19 mouse cellular contexts compared by ENCODE assay signal in genomic region chr8:49313483-49314278, GRCm38 (mm10).
A peak's percentile ranks its signal among the peaks of the same experiment; 100 is the strongest.
DNase-seq lines count a peak whose midpoint lies in the region; ATAC-seq and TF ChIP-seq lines count a peak whose summit lies in the region.
"Had no signal": no experiment of that assay in that cellular context is flagged by ENCODE, and none has a peak within 500 bp of the region (broad histone marks: within the 10 kb centered on the region; RNA-seq: fewer than 3 reads in every experiment).

No protein-coding gene starts in this region.

- TF ChIP-seq EP300 in lung, postnatal 0 days (IDR thresholded peaks at IDR 0.05), result no peak

- no peak overlapping the region for H3K9ac ChIP-seq in embryonic facial prominence, embryonic 11.5 days (replicated peaks; ENCODE audit: low read length)
- no peak overlapping the region for H3K9ac ChIP-seq in lung, postnatal 0 days (replicated peaks; ENCODE audit: low read depth)
- H3K9ac ChIP-seq in embryonic facial prominence, embryonic 14.5 days (ENCODE audit: low read depth, low read length), result no peak overlapping the region
- H3K9ac ChIP-seq in limb, embryonic 14.5 days (ENCODE audit: low read depth, low read length, severe bottlenecking), result no peak overlapping the region
- H3K9ac ChIP-seq: forebrain, embryonic 15.5 days; hindbrain, embryonic 12.5 days; neural tube, embryonic 12.5 days had no signal

- peak; percentile 13 for DNase-seq in embryonic facial prominence, embryonic 11.5 days (ENCODE audit: low spot score)
- DNase-seq in embryonic facial prominence, embryonic 10.5 days (ENCODE audit: low spot score), result no peak
- DNase-seq in lung, postnatal 0 days (ENCODE audit: low spot score), result peak; percentile 11
- no peak for DNase-seq in lung, postnatal 4 days
- DNase-seq in embryonic facial prominence, embryonic 14.5 days (ENCODE audit: low spot score), result peak; percentile 66
- peak; percentile 78 for DNase-seq in limb, embryonic 14.5 days (ENCODE audit: low spot score)
- DNase-seq in cerebellum, adult 9-11 months, result no peak
- DNase-seq: cerebellum, adult 9-10 months; kidney, adult 18-20 months; kidney, postnatal 10 days; lung, adult 2 months; thymus, postnatal 36 days had no signal

- H3K4me2 ChIP-seq in embryonic facial prominence, embryonic 11.5 days (ENCODE audit: low read depth, low read length), result no peak overlapping the region
- no peak overlapping the region for H3K4me2 ChIP-seq in lung, postnatal 0 days (replicated peaks; ENCODE audit: low read depth, low read length)
- H3K4me2 ChIP-seq in embryonic facial prominence, embryonic 14.5 days (ENCODE audit: low read depth, low read length), result no peak overlapping the region
- peak overlapping the region; percentile 40 for H3K4me2 ChIP-seq in limb, embryonic 14.5 days (replicated peaks; ENCODE audit: low read depth, low read length, severe bottlenecking)
- H3K4me2 ChIP-seq: forebrain, embryonic 15.5 days; heart, embryonic 11.5 days; hindbrain, embryonic 12.5 days; liver, embryonic 11.5 days; midbrain, embryonic 11.5 days; neural tube, embryonic 12.5 days had no signal

- no peak for TF ChIP-seq POLR2A in limb, embryonic 14.5 days (IDR thresholded peaks at IDR 0.05; ENCODE audit: borderline replicate concordance, extremely low read depth, insufficient read depth, insufficient read length)

- H3K36me3 ChIP-seq in embryonic facial prominence, embryonic 11.5 days (replicated peaks; ENCODE audit: control insufficient read depth, insufficient read depth, low read depth, low read length), result no peaks in the 10 kb centered on the region
- H3K36me3 ChIP-seq in embryonic facial prominence, embryonic 10.5 days (replicated peaks), result no peaks in the 10 kb centered on the region
- H3K36me3 ChIP-seq in lung, postnatal 0 days (ENCODE audit: insufficient read depth, low read length), result no peaks in the 10 kb centered on the region
- H3K36me3 ChIP-seq in embryonic facial prominence, embryonic 14.5 days (ENCODE audit: control insufficient read depth, insufficient read depth, low read length), result no peaks in the 10 kb centered on the region
- no peaks in the 10 kb centered on the region for H3K36me3 ChIP-seq in limb, embryonic 14.5 days (ENCODE audit: control insufficient read depth, insufficient read depth, low read length)
- H3K36me3 ChIP-seq: forebrain, embryonic 15.5 days; hindbrain, embryonic 12.5 days; neural tube, embryonic 12.5 days had no signal

- no peaks in the 10 kb centered on the region for H3K9me3 ChIP-seq in embryonic facial prominence, embryonic 11.5 days (replicated peaks; ENCODE audit: control insufficient read depth, low read length)
- H3K9me3 ChIP-seq in embryonic facial prominence, embryonic 10.5 days, result no peaks in the 10 kb centered on the region
- H3K9me3 ChIP-seq in lung, postnatal 0 days (ENCODE audit: low read length), result no peaks in the 10 kb centered on the region
- H3K9me3 ChIP-seq in embryonic facial prominence, embryonic 14.5 days (ENCODE audit: control insufficient read depth, low read length), result no peaks in the 10 kb centered on the region
- no peaks in the 10 kb centered on the region for H3K9me3 ChIP-seq in limb, embryonic 14.5 days (ENCODE audit: control insufficient read depth, low read length)
- H3K9me3 ChIP-seq: forebrain, embryonic 15.5 days; hindbrain, embryonic 12.5 days; neural tube, embryonic 12.5 days had no signal

- H3K4me1 ChIP-seq in embryonic facial prominence, embryonic 11.5 days (ENCODE audit: control insufficient read depth, insufficient read depth, low read length), result no peaks in the 10 kb centered on the region
- H3K4me1 ChIP-seq in embryonic facial prominence, embryonic 10.5 days, result peaks cover 3% of the 10 kb centered on the region
- no peaks in the 10 kb centered on the region for H3K4me1 ChIP-seq in lung, postnatal 0 days (ENCODE audit: insufficient read depth, low read depth, low read length)
- H3K4me1 ChIP-seq in embryonic facial prominence, embryonic 14.5 days (ENCODE audit: control insufficient read depth, insufficient read depth, low read length), result no peaks in the 10 kb centered on the region; the same call in 1 of the 2 replicates
- peaks cover 12% of the 10 kb centered on the region for H3K4me1 ChIP-seq in limb, embryonic 14.5 days (ENCODE audit: control insufficient read depth, insufficient read depth, low read length)
- H3K4me1 ChIP-seq: forebrain, embryonic 15.5 days; hindbrain, embryonic 12.5 days; neural tube, embryonic 12.5 days had no signal

- H3K4me3 ChIP-seq in embryonic facial prominence, embryonic 11.5 days (ENCODE audit: low read depth, low read length), result no peak overlapping the region
- no peak overlapping the region for H3K4me3 ChIP-seq in embryonic facial prominence, embryonic 10.5 days
- no peak overlapping the region for H3K4me3 ChIP-seq in lung, postnatal 0 days (ENCODE audit: low read depth, low read length)
- H3K4me3 ChIP-seq in embryonic facial prominence, embryonic 14.5 days (ENCODE audit: low read depth, low read length), result no peak overlapping the region
- no peak overlapping the region for H3K4me3 ChIP-seq in limb, embryonic 14.5 days (replicated peaks; ENCODE audit: low read length)
- H3K4me3 ChIP-seq: forebrain, embryonic 15.5 days; hindbrain, embryonic 12.5 days; neural tube, embryonic 12.5 days had no signal

- no peaks in the 10 kb centered on the region for H3K27me3 ChIP-seq in embryonic facial prominence, embryonic 11.5 days (ENCODE audit: control insufficient read depth, insufficient read depth, low read length)
- no peaks in the 10 kb centered on the region for H3K27me3 ChIP-seq in embryonic facial prominence, embryonic 10.5 days (replicated peaks; ENCODE audit: low read depth, poor library complexity, severe bottlenecking)
- no peaks in the 10 kb centered on the region for H3K27me3 ChIP-seq in lung, postnatal 0 days (replicated peaks; ENCODE audit: insufficient read depth, low read length)
- H3K27me3 ChIP-seq in embryonic facial prominence, embryonic 14.5 days (replicated peaks; ENCODE audit: control insufficient read depth, insufficient read depth, low read length), result no peaks in the 10 kb centered on the region
- no peaks in the 10 kb centered on the region for H3K27me3 ChIP-seq in limb, embryonic 14.5 days (ENCODE audit: control insufficient read depth, insufficient read depth, low read length)
- H3K27me3 ChIP-seq: forebrain, embryonic 15.5 days; hindbrain, embryonic 12.5 days; neural tube, embryonic 12.5 days had no signal

- no peak overlapping the region for H3K27ac ChIP-seq in embryonic facial prominence, embryonic 11.5 days (replicated peaks; ENCODE audit: low read depth, low read length)
- no peak overlapping the region for H3K27ac ChIP-seq in embryonic facial prominence, embryonic 10.5 days (replicated peaks)
- no peak overlapping the region for H3K27ac ChIP-seq in lung, postnatal 0 days (ENCODE audit: low read length)
- no peak overlapping the region for H3K27ac ChIP-seq in embryonic facial prominence, embryonic 14.5 days (replicated peaks; ENCODE audit: low read depth, low read length)
- H3K27ac ChIP-seq in limb, embryonic 14.5 days (replicated peaks; ENCODE audit: low read depth, low read length), result no peak overlapping the region
- H3K27ac ChIP-seq: forebrain, embryonic 15.5 days; hindbrain, embryonic 12.5 days; macrophage; neural tube, embryonic 12.5 days had no signal

- no peak for TF ChIP-seq CTCF in lung, postnatal 0 days (IDR thresholded peaks at IDR 0.05)

- no peak for ATAC-seq in embryonic facial prominence, embryonic 11.5 days (replicated peaks; ENCODE audit: insufficient number of reproducible peaks, low FRiP score, low TSS enrichment, low read depth)
- ATAC-seq in lung, postnatal 0 days, result no peak
- ATAC-seq in embryonic facial prominence, embryonic 14.5 days (ENCODE audit: low read depth), result no peak
- ATAC-seq in limb, embryonic 14.5 days (ENCODE audit: low FRiP score, low read depth), result peak; percentile 85
- ATAC-seq: forebrain, embryonic 15.5 days had no signal

- 71% methylated on average over 10 of the region's 10 CpGs for WGBS in embryonic facial prominence, embryonic 11.5 days
- WGBS in embryonic facial prominence, embryonic 10.5 days, result 84% methylated on average over 10 of the region's 10 CpGs
- WGBS in lung, postnatal 0 days, result 49% methylated on average over 10 of the region's 10 CpGs
- 58% methylated on average over 10 of the region's 10 CpGs for WGBS in embryonic facial prominence, embryonic 14.5 days
- 11% methylated on average over 10 of the region's 10 CpGs for WGBS in limb, embryonic 14.5 days

Comparison
In these comparisons a context has a peak if more than half of its experiments do, and no peak if none do; other contexts are left out.
1. DNase-seq: peak in embryonic facial prominence, embryonic 11.5 days (single experiment), lung, postnatal 0 days (single experiment), embryonic facial prominence, embryonic 14.5 days (single experiment) and limb, embryonic 14.5 days (single experiment); none in embryonic facial prominence, embryonic 10.5 days (single experiment), lung, postnatal 4 days (0 of 2) and cerebellum, adult 9-11 months (single experiment).